Mouse (Mus musculus): ENCODE measurements around the gene Opcml. TPM values are rescaled to one million over a fixed set of nuclear protein-coding genes. Genes with fewer than 3 reads are reported as not detected.

Opcml gene
- polyA plus RNA-seq, 1 experiment: 88.3 TPM

- H3K4me3 ChIP-seq (ENCODE audit: insufficient read depth, low read length): no peak overlapping the region
- TF ChIP-seq CTCF (IDR thresholded peaks at IDR 0.05; ENCODE audit: extremely low read depth, insufficient read depth, low read length) (no peak), POLR2A (IDR thresholded peaks at IDR 0.05; ENCODE audit: extremely low read depth, insufficient read depth, low read length) (no peak)
- H3K4me1 ChIP-seq (ENCODE audit: control insufficient read depth, insufficient read depth, low read length): peaks cover 8% of the 10 kb centered on the region
- no peak overlapping the region for H3K27ac ChIP-seq (ENCODE audit: insufficient read depth, low read length)
Observed at GRCm38 (mm10) chr9:28471501-28471900, 680.9 kb downstream of the Opcml start.

GRCm38 (mm10) chr9:28474586-28474985, 684.0 kb downstream of the Opcml start:
- H3K4me1 ChIP-seq (ENCODE audit: control insufficient read depth, insufficient read depth, low read length): peaks cover 6% of the 10 kb centered on the region
- TF ChIP-seq CTCF (IDR thresholded peaks at IDR 0.05; ENCODE audit: extremely low read depth, insufficient read depth, low read length): no peak
- no peak for TF ChIP-seq POLR2A (IDR thresholded peaks at IDR 0.05; ENCODE audit: extremely low read depth, insufficient read depth, low read length)
- no peak overlapping the region for H3K27ac ChIP-seq (ENCODE audit: insufficient read depth, low read length)
- H3K4me3 ChIP-seq (ENCODE audit: insufficient read depth, low read length): no peak overlapping the region

GRCm38 (mm10) chr9:28481261-28481660, 690.7 kb downstream of the Opcml start:
- H3K4me3 ChIP-seq (ENCODE audit: insufficient read depth, low read length): no peak overlapping the region
- H3K4me1 ChIP-seq (ENCODE audit: control insufficient read depth, insufficient read depth, low read length): peaks cover 3% of the 10 kb centered on the region
- TF ChIP-seq POLR2A (IDR thresholded peaks at IDR 0.05; ENCODE audit: extremely low read depth, insufficient read depth, low read length): no peak
- no peak for TF ChIP-seq CTCF (IDR thresholded peaks at IDR 0.05; ENCODE audit: extremely low read depth, insufficient read depth, low read length)

GRCm38 (mm10) chr9:28488499-28488898, 697.9 kb downstream of the Opcml start:
- Histone ChIP-seq H3K4me1 (ENCODE audit: control insufficient read depth, insufficient read depth, low read length) (peaks cover 10% of the 10 kb centered on the region; the same call in 1 of the 2 replicates), H3K27ac (ENCODE audit: insufficient read depth, low read length) (no peak overlapping the region), H3K4me3 (ENCODE audit: insufficient read depth, low read length) (no peak overlapping the region)
- TF ChIP-seq CTCF (IDR thresholded peaks at IDR 0.05; ENCODE audit: extremely low read depth, insufficient read depth, low read length) (no peak), POLR2A (IDR thresholded peaks at IDR 0.05; ENCODE audit: extremely low read depth, insufficient read depth, low read length) (no peak)

More at GRCm38 (mm10) chr9:28481261-28481660, 690.7 kb downstream of the Opcml start:
- no peak overlapping the region for H3K27ac ChIP-seq (ENCODE audit: insufficient read depth, low read length)

GRCm38 (mm10) chr9:28489828-28490227, 699.3 kb downstream of the Opcml start:
- Histone ChIP-seq H3K27ac (ENCODE audit: insufficient read depth, low read length) (no peak overlapping the region), H3K4me1 (ENCODE audit: control insufficient read depth, insufficient read depth, low read length) (peaks cover 10% of the 10 kb centered on the region; the same call in 1 of the 2 replicates), H3K4me3 (ENCODE audit: insufficient read depth, low read length) (no peak overlapping the region)
- no peak for TF ChIP-seq POLR2A (IDR thresholded peaks at IDR 0.05; ENCODE audit: extremely low read depth, insufficient read depth, low read length)
- TF ChIP-seq CTCF (IDR thresholded peaks at IDR 0.05; ENCODE audit: extremely low read depth, insufficient read depth, low read length): no peak

- Histone ChIP-seq H3K4me1 (ENCODE audit: control insufficient read depth, insufficient read depth, low read length) (peaks cover 10% of the 10 kb centered on the region; the same call in 1 of the 2 replicates), H3K27ac (ENCODE audit: insufficient read depth, low read length) (no peak overlapping the region), H3K4me3 (ENCODE audit: insufficient read depth, low read length) (no peak overlapping the region)
- no peak for TF ChIP-seq POLR2A (IDR thresholded peaks at IDR 0.05; ENCODE audit: extremely low read depth, insufficient read depth, low read length)
Observed at GRCm38 (mm10) chr9:28490410-28490809, 699.8 kb downstream of the Opcml start.

- Histone ChIP-seq H3K4me3 (ENCODE audit: insufficient read depth, low read length) (no peak overlapping the region), H3K27ac (ENCODE audit: insufficient read depth, low read length) (no peak overlapping the region), H3K4me1 (ENCODE audit: control insufficient read depth, insufficient read depth, low read length) (peaks cover 2% of the 10 kb centered on the region; the same call in 1 of the 2 replicates)
- TF ChIP-seq POLR2A (IDR thresholded peaks at IDR 0.05; ENCODE audit: extremely low read depth, insufficient read depth, low read length) (no peak), CTCF (IDR thresholded peaks at IDR 0.05; ENCODE audit: extremely low read depth, insufficient read depth, low read length) (no peak)
Observed at GRCm38 (mm10) chr9:28499841-28500794, 709.5 kb downstream of the Opcml start.

GRCm38 (mm10) chr9:28513905-28514304, 723.3 kb downstream of the Opcml start:
- Histone ChIP-seq H3K27ac (ENCODE audit: insufficient read depth, low read length) (no peak overlapping the region), H3K4me1 (ENCODE audit: control insufficient read depth, insufficient read depth, low read length) (peaks cover 2% of the 10 kb centered on the region), H3K4me3 (ENCODE audit: insufficient read depth, low read length) (no peak overlapping the region)
- TF ChIP-seq CTCF (IDR thresholded peaks at IDR 0.05; ENCODE audit: extremely low read depth, insufficient read depth, low read length) (no peak), POLR2A (IDR thresholded peaks at IDR 0.05; ENCODE audit: extremely low read depth, insufficient read depth, low read length) (no peak)

- TF ChIP-seq CTCF (IDR thresholded peaks at IDR 0.05; ENCODE audit: extremely low read depth, insufficient read depth, low read length) (no peak), POLR2A (IDR thresholded peaks at IDR 0.05; ENCODE audit: extremely low read depth, insufficient read depth, low read length) (no peak)
- Histone ChIP-seq H3K4me1 (ENCODE audit: control insufficient read depth, insufficient read depth, low read length) (no peaks in the 10 kb centered on the region; the same call in 1 of the 2 replicates), H3K27ac (ENCODE audit: insufficient read depth, low read length) (no peak overlapping the region), H3K4me3 (ENCODE audit: insufficient read depth, low read length) (no peak overlapping the region)
Observed at GRCm38 (mm10) chr9:28533191-28533590, 742.6 kb downstream of the Opcml start.

- Histone ChIP-seq H3K4me1 (ENCODE audit: control insufficient read depth, insufficient read depth, low read length) (peaks cover 5% of the 10 kb centered on the region; the same call in 1 of the 2 replicates), H3K4me3 (ENCODE audit: insufficient read depth, low read length) (no peak overlapping the region), H3K27ac (ENCODE audit: insufficient read depth, low read length) (no peak overlapping the region)
- no peak for TF ChIP-seq CTCF (IDR thresholded peaks at IDR 0.05; ENCODE audit: extremely low read depth, insufficient read depth, low read length)
- TF ChIP-seq POLR2A (IDR thresholded peaks at IDR 0.05; ENCODE audit: extremely low read depth, insufficient read depth, low read length): no peak
Observed at GRCm38 (mm10) chr9:28535006-28535405, 744.4 kb downstream of the Opcml start.

Data from cortical plate, adult 2 months (tissue).